Mouse (Mus musculus) midbrain, embryonic 11.5 days (tissue): ENCODE measurements around the gene Plekhg2. TPM values are rescaled to one million over a fixed set of nuclear protein-coding genes. Genes with fewer than 3 reads are reported as not detected.

Source experiments
- ATAC-seq: fragments of 200-750 bp; cut with Nextera tagmentation; 2 replicates; pipeline ENCODE4 v1.8.0; 2017; ENCODE audit warnings: moderate TSS enrichment, moderate library complexity; ENCODE audit not compliant: low FRiP score
- DNase-seq: peaks from one replicate; pipeline ENCODE4 v3.0.0; 2015; ENCODE audit warnings: low spot score; ENCODE audit errors: missing footprints
- H3K27ac ChIP-seq: fragments of 300-500 bp; sonication (generic); 2 replicates; pipeline ENCODE4 v1.5.1; 2014; ENCODE audit warnings: low read depth, low read length
- H3K27me3 ChIP-seq: fragments of 300-500 bp; sonication (generic); 2 replicates; pipeline ENCODE4 v1.6.1; 2014; ENCODE audit warnings: mild to moderate bottlenecking, low read length, moderate library complexity, mixed read lengths; ENCODE audit not compliant: control insufficient read depth, insufficient read depth
- H3K36me3 ChIP-seq: fragments of 300-500 bp; sonication (generic); 2 replicates; pipeline ENCODE4 v1.6.1; 2014; ENCODE audit warnings: mild to moderate bottlenecking, low read length, moderate library complexity, mixed read lengths; ENCODE audit not compliant: control insufficient read depth, insufficient read depth
- H3K4me1 ChIP-seq: fragments of 300-500 bp; sonication (generic); 2 replicates; pipeline ENCODE4 v1.6.1; 2014; ENCODE audit warnings: low read length; ENCODE audit not compliant: control insufficient read depth, insufficient read depth
- H3K4me2 ChIP-seq: fragments of 300-500 bp; sonication (generic); 2 replicates; pipeline ENCODE4 v1.6.1; 2014; ENCODE audit warnings: mild to moderate bottlenecking, moderate library complexity
- H3K4me3 ChIP-seq: fragments of 300-500 bp; sonication (generic); 2 replicates; pipeline ENCODE4 v1.5.1; 2014; ENCODE audit warnings: low read depth, low read length
- H3K9ac ChIP-seq: fragments of 300-500 bp; sonication (generic); 2 replicates; pipeline ENCODE4 v1.6.1; 2014; ENCODE audit warnings: low read length
- H3K9me3 ChIP-seq: fragments of 300-500 bp; sonication (generic); 2 replicates; pipeline ENCODE4 v1.6.1; 2016; ENCODE audit warnings: low read length; ENCODE audit not compliant: control insufficient read depth
- WGBS: fragments of 180-500 bp; shearing (Covaris S2); extraction: QIAGEN DNeasy Blood & Tissue Kit; methylation state at CpG from one replicate; pipeline ENCODE4 v1.1.7; 2014; 5-methylcytosine and 5-hydroxymethylcytosine counted together
- polyA plus RNA-seq: library from polyadenylated mRNA; unstranded; fragments of >200 nt; fragmentation: Nextera tagmentation; extraction: Ambion mirVana; gene quantifications from 2 replicates; pipeline ENCODE4 v1.2.1, GENCODE M21; 2014

Plekhg2 gene
- polyA plus RNA-seq, 1 experiment from 2014 or later = 39.4 TPM

DNA sequence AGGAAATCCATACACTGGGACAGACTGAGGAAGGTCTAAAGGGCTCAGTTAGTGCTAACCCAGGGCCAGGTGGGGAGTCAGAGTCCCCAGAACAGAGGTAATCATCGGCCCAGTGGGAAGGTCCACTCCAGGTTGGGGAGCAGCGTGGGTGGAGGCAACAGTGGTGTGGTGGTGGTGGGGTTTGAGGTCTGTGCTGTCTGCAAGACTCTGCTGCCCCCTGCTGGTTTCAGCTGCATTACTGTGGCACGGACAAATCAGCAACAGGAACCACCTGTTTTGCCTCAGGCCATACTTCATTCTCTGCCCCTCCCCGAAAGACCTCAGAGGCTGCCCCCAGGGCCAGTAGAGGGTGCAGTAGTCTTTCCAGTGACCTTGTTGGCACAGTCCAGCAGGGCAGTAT is 14.1 kb upstream of the Plekhg2 start:
- Histone ChIP-seq H3K4me1 (peaks cover 10% of the 10 kb centered on the region), H3K27ac (no peak overlapping the region), H3K9me3 (no peaks in the 10 kb centered on the region), H3K27me3 (no peaks in the 10 kb centered on the region), H3K9ac (no peak overlapping the region), H3K36me3 (peaks cover 3% of the 10 kb centered on the region; the same call in 1 of the 2 replicates), H3K4me3 (no peak overlapping the region), H3K4me2 (no peak overlapping the region)
- ATAC-seq (peak; percentile 59), DNase-seq (peak; percentile 95)
- 29% methylated on average over 4 of the region's 4 CpGs for WGBS

- ATAC-seq = no peak
- H3K4me1 ChIP-seq = peaks cover 14% of the 10 kb centered on the region
- DNase-seq = no peak
- no peaks in the 10 kb centered on the region for H3K9me3 ChIP-seq
- no peak overlapping the region for H3K27ac ChIP-seq
- 83% methylated on average over 7 of the region's 7 CpGs for WGBS
- no peak overlapping the region for H3K4me3 ChIP-seq
- H3K9ac ChIP-seq = no peak overlapping the region
- no peak overlapping the region for H3K4me2 ChIP-seq
- H3K27me3 ChIP-seq = no peaks in the 10 kb centered on the region
- H3K36me3 ChIP-seq = peaks cover 3% of the 10 kb centered on the region; the same call in 1 of the 2 replicates
Observed at GRCm38 (mm10) chr7:28386007-28386406, 13.6 kb upstream of the Plekhg2 start.

GRCm38 (mm10) chr7:28385196-28385595 is 12.8 kb upstream of the Plekhg2 start:
- Histone ChIP-seq H3K36me3 (no peaks in the 10 kb centered on the region; the same call in 1 of the 2 replicates), H3K4me3 (no peak overlapping the region), H3K4me1 (peaks cover 17% of the 10 kb centered on the region), H3K27me3 (no peaks in the 10 kb centered on the region), H3K9me3 (no peaks in the 10 kb centered on the region), H3K27ac (no peak overlapping the region), H3K9ac (no peak overlapping the region), H3K4me2 (no peak overlapping the region)
- DNase-seq = no peak
- ATAC-seq = no peak
- WGBS = 87% methylated on average over 9 of the region's 9 CpGs

DNA sequence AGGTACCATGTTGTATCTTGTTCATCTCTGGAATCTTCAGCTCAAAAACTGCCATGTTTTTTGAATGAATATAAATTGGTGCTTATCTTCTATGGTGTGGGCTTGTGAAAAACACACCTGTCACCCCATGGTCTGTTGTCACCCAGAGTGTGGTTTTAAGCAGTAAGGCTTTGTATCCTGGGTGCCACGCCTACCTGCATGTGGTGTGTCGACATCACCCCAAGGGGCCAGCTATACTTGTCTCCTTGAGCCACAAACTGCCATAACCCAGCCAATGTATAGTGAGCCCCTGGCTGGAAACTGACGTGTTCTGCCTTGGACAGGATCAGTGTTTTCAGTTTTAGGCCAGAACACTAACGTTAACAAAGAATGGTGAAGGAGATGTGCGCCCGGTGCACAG is 11.8 kb upstream of the Plekhg2 start:
- DNase-seq (no peak), ATAC-seq (no peak)
- H3K27me3 ChIP-seq = no peaks in the 10 kb centered on the region
- no peak overlapping the region for H3K4me2 ChIP-seq
- 88% methylated on average over 6 of the region's 6 CpGs for WGBS
- H3K9me3 ChIP-seq = no peaks in the 10 kb centered on the region
- H3K4me3 ChIP-seq = no peak overlapping the region
- no peak overlapping the region for H3K9ac ChIP-seq
- no peaks in the 10 kb centered on the region; the same call in 1 of the 2 replicates for H3K36me3 ChIP-seq
- H3K4me1 ChIP-seq = peaks cover 22% of the 10 kb centered on the region
- H3K27ac ChIP-seq = no peak overlapping the region

DNA sequence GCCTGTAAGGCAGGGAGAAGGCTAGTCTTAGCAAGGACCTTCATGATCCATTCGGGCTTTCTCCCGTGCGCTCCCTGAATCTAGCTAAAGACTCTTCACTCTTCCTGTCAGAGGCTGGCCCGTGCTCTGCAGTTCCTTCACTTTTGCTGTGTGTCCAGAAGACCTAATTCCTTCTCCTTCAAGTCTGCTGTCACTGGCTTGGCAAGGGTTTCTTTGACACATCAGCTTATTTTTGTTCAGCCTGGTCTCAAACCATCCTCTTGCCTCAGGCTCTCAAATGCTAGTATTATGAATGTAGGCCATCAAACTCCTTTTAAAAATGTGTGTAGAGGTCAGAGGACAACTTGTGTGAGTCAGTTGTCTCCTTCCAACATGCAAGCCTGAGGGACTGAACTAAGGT is 11.2 kb upstream of the Plekhg2 start:
- 93% methylated on average over 4 of the region's 4 CpGs for WGBS
- H3K4me1 ChIP-seq = peaks cover 25% of the 10 kb centered on the region
- no peak overlapping the region for H3K4me3 ChIP-seq
- H3K4me2 ChIP-seq = no peak overlapping the region
- ATAC-seq (no peak), DNase-seq (no peak)
- no peaks in the 10 kb centered on the region for H3K9me3 ChIP-seq
- no peak overlapping the region for H3K27ac ChIP-seq
- H3K9ac ChIP-seq = no peak overlapping the region
- no peaks in the 10 kb centered on the region for H3K27me3 ChIP-seq
- no peaks in the 10 kb centered on the region; the same call in 1 of the 2 replicates for H3K36me3 ChIP-seq

GRCm38 (mm10) chr7:28382981-28383396 is 10.6 kb upstream of the Plekhg2 start:
- Histone ChIP-seq H3K9me3 (no peaks in the 10 kb centered on the region), H3K27me3 (peaks cover 2% of the 10 kb centered on the region; the same call in 1 of the 2 replicates), H3K4me2 (no peak overlapping the region), H3K27ac (no peak overlapping the region), H3K36me3 (no peaks in the 10 kb centered on the region; the same call in 1 of the 2 replicates), H3K4me1 (peaks cover 30% of the 10 kb centered on the region), H3K9ac (no peak overlapping the region), H3K4me3 (no peak overlapping the region)
- WGBS = 80% methylated on average over 11 of the region's 11 CpGs
- no peak for DNase-seq
- no peak for ATAC-seq

GRCm38 (mm10) chr7:28382347-28382951 is 10.1 kb upstream of the Plekhg2 start:
- Histone ChIP-seq H3K4me3 (no peak overlapping the region), H3K9ac (no peak overlapping the region), H3K4me1 (peaks cover 30% of the 10 kb centered on the region), H3K4me2 (no peak overlapping the region), H3K9me3 (no peaks in the 10 kb centered on the region), H3K36me3 (no peaks in the 10 kb centered on the region; the same call in 1 of the 2 replicates), H3K27me3 (peaks cover 6% of the 10 kb centered on the region; the same call in 1 of the 2 replicates), H3K27ac (no peak overlapping the region; the same call in 1 of the 2 replicates)
- DNase-seq (peak; percentile 88), ATAC-seq (no peak)
- WGBS = 72% methylated on average over 10 of the region's 12 CpGs

DNA sequence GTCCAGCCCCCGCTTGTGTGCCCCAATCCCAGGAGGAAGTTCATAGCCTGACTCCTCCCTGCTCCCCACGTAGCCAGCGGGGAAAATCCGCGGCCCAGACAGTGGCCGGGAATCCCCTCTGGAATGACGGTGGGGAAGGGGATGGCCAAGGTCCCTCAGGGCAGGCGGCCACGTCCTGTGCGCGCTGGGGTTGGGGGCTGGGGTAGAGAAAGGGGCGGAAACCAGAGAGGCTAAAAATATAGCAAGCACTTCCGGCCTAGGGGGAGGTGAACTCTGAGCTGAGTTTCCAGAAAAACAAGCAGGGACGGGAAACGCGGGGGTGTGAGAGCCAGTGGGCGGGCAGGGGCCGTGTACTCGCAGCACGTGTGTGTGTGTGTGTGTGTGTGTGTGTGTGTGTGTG is 9.5 kb upstream of the Plekhg2 start:
- H3K27ac ChIP-seq = peak overlapping the region; percentile 37; the same call in 1 of the 2 replicates
- no peaks in the 10 kb centered on the region; the same call in 1 of the 2 replicates for H3K36me3 ChIP-seq
- peak overlapping the region; percentile 5 for H3K9ac ChIP-seq
- H3K4me2 ChIP-seq = peak overlapping the region; percentile 41
- H3K9me3 ChIP-seq = no peaks in the 10 kb centered on the region
- no peak overlapping the region for H3K4me3 ChIP-seq
- 6% methylated on average over 20 of the region's 20 CpGs for WGBS
- peak; percentile 20 for ATAC-seq
- peaks cover 30% of the 10 kb centered on the region for H3K4me1 ChIP-seq
- DNase-seq = no peak
- H3K27me3 ChIP-seq = peaks cover 8% of the 10 kb centered on the region; the same call in 1 of the 2 replicates

GRCm38 (mm10) chr7:28381017-28381790 is 8.8 kb upstream of the Plekhg2 start:
- no peaks in the 10 kb centered on the region; the same call in 1 of the 2 replicates for H3K36me3 ChIP-seq
- peak overlapping the region; percentile 41 for H3K4me2 ChIP-seq
- H3K4me3 ChIP-seq = peak overlapping the region; percentile 11; the same call in 1 of the 2 replicates
- WGBS = 5% methylated on average over 28 of the region's 30 CpGs
- peak overlapping the region; percentile 37; the same call in 1 of the 2 replicates for H3K27ac ChIP-seq
- H3K4me1 ChIP-seq = peaks cover 34% of the 10 kb centered on the region
- H3K9ac ChIP-seq = peak overlapping the region; percentile 5
- DNase-seq (peak; percentile 95), ATAC-seq (peak; percentile 33; the same call in 1 of the 2 replicates)
- H3K9me3 ChIP-seq = no peaks in the 10 kb centered on the region
- peaks cover 8% of the 10 kb centered on the region; the same call in 1 of the 2 replicates for H3K27me3 ChIP-seq
